Mouse (Mus musculus) lung, postnatal 10 days (tissue): Measurements from ENCODE around the gene Endod1.
"Not testable (repeated sequence)": the region's sequence is repeated elsewhere in the genome, so short reads cannot be mapped to it uniquely, and the experiment has no call there.

Experiments used
- DNase-seq: peaks from one replicate; pipeline ENCODE4 v3.0.0; 2021

Endod1 gene

GRCm38 (mm10) chr9:14379769-14380385 lies 1.4 kb downstream of the Endod1 start:
- DNase-seq = no peak

- DNase-seq = peak; percentile 18
Measured at GRCm38 (mm10) chr9:14378151-14378550, 3.2 kb downstream of the Endod1 start.

- no peak for DNase-seq
Measured at GRCm38 (mm10) chr9:14376149-14376548, 5.2 kb downstream of the Endod1 start.

- no peak for DNase-seq
Measured at GRCm38 (mm10) chr9:14372440-14372839, 8.9 kb downstream of the Endod1 start.

GRCm38 (mm10) chr9:14369271-14369670 lies 12.0 kb downstream of the Endod1 start:
- no peak for DNase-seq

GRCm38 (mm10) chr9:14367850-14368249 lies 13.5 kb downstream of the Endod1 start:
- DNase-seq = no peak

- no peak for DNase-seq
Measured at GRCm38 (mm10) chr9:14365481-14366125, 15.7 kb downstream of the Endod1 start.

GRCm38 (mm10) chr9:14364719-14365118 lies 16.6 kb downstream of the Endod1 start:
- DNase-seq = no peak

- DNase-seq = peak; percentile 53
Measured at GRCm38 (mm10) chr9:14363540-14363939, 17.8 kb downstream of the Endod1 start.

GRCm38 (mm10) chr9:14362068-14362768 lies 19.1 kb downstream of the Endod1 start:
- no peak for DNase-seq

- DNase-seq = peak; percentile 13
Measured at GRCm38 (mm10) chr9:14357033-14357432, 24.3 kb downstream of the Endod1 start.

GRCm38 (mm10) chr9:14354852-14355251 lies 26.5 kb downstream of the Endod1 start:
- DNase-seq = no peak

- no peak for DNase-seq
Measured at GRCm38 (mm10) chr9:14352337-14352736, 29.0 kb downstream of the Endod1 start.

- DNase-seq = no peak
Measured at GRCm38 (mm10) chr9:14350787-14351186, 30.5 kb downstream of the Endod1 start.

- no peak for DNase-seq
Measured at GRCm38 (mm10) chr9:14349380-14349779, 31.9 kb downstream of the Endod1 start.

GRCm38 (mm10) chr9:14348416-14348815 lies 32.9 kb downstream of the Endod1 start:
- peak; percentile 33 for DNase-seq

- DNase-seq = not testable (repeated sequence)
Measured at GRCm38 (mm10) chr9:14345866-14346265, 35.4 kb downstream of the Endod1 start.

GRCm38 (mm10) chr9:14342041-14342668 lies 39.2 kb downstream of the Endod1 start:
- DNase-seq = peak; percentile 82

- DNase-seq = peak; percentile 45
Measured at GRCm38 (mm10) chr9:14338701-14339100, 42.6 kb downstream of the Endod1 start.

- peak; percentile 6 for DNase-seq
Measured at GRCm38 (mm10) chr9:14336901-14337300, 44.4 kb downstream of the Endod1 start.

GRCm38 (mm10) chr9:14335829-14336228 lies 45.5 kb downstream of the Endod1 start:
- no peak for DNase-seq

GRCm38 (mm10) chr9:14316618-14317017 lies 64.7 kb downstream of the Endod1 start:
- no peak for DNase-seq

- DNase-seq = no peak
Measured at GRCm38 (mm10) chr9:14314477-14314876, 66.8 kb downstream of the Endod1 start.

- no peak for DNase-seq
Measured at GRCm38 (mm10) chr9:14313968-14314367, 67.3 kb downstream of the Endod1 start.
